8 mouse cellular contexts compared by ENCODE assay signal in genomic region chr6:70844002-70844804, GRCm38 (mm10). TPM values are rescaled to one million over a fixed set of nuclear protein-coding genes. Genes with fewer than 3 reads are reported as not detected.
DNase-seq lines count a peak whose midpoint lies in the region; ATAC-seq and TF ChIP-seq lines count a peak whose summit lies in the region.

TSS of gene Eif2ak3 (plus strand) at chr6:70844515.

- CTCF ChIA-PET in Patski (lab: Charles Lee), result interaction anchor here (0.7 to 4.6 kb wide), 5 partner anchors 20 to 31 kb away, joined by 3 to 35 read pairs (median 3); no protein-coding TSS in a partner anchor

- peak within 1 kb of the TSS; percentile 71 for H3K4me2 ChIP-seq in hindbrain, embryonic 13.5 days

- peak; percentile 97 for ATAC-seq in Patski
- ATAC-seq in hindbrain, embryonic 13.5 days (ENCODE audit: low FRiP score), result peak; percentile 99

- H3K4me3 ChIP-seq in hindbrain, embryonic 13.5 days, result peak within 1 kb of the TSS; percentile 78

- H3K36me3 ChIP-seq in hindbrain, embryonic 13.5 days, result no peaks in the 10 kb centered on the region

- H3K4me1 ChIP-seq in hindbrain, embryonic 13.5 days (replicated peaks), result peaks cover 39% of the 10 kb centered on the region

- peak within 1 kb of the TSS; percentile 95 for H3K27ac ChIP-seq in hindbrain, embryonic 13.5 days

- H3K9me3 ChIP-seq in hindbrain, embryonic 13.5 days, result no peaks in the 10 kb centered on the region

- under 1% methylated on average over 63 of the region's 63 CpGs for WGBS in hindbrain, embryonic 13.5 days

- DNase-seq in Patski (ENCODE audit: low read depth, low spot score), result peak; percentile 99
- DNase-seq in cerebellum, postnatal 14 days, result peak; percentile 98
- peak; percentile 99 to 100 for DNase-seq in frontal cortex, postnatal 14 days (ENCODE audit: low spot score in 2 of 2)
- peak; percentile 90 to 93 for DNase-seq in layer of hippocampus, postnatal 25 days (ENCODE audit: extremely low spot score in 1 of 2, low spot score in 1 of 2)
- DNase-seq in lung, postnatal 25 days (ENCODE audit: low spot score), result peak; percentile 100
- peak; percentile 99 for DNase-seq in retina, embryonic 14.5 days (ENCODE audit: low spot score)
- peak; percentile 95 for DNase-seq in thymus, postnatal 4 days

- in situ Hi-C loops in Patski (cut with MboI; ENCODE audit: low pct_unique_long_range_greater_than_20kb), result loop anchor here (5.0 kb wide), 1 partner anchor 33 kb away; no protein-coding TSS in a partner anchor

- H3K9ac ChIP-seq in hindbrain, embryonic 13.5 days, result peak within 1 kb of the TSS; percentile 85

- H3K27me3 ChIP-seq in Patski, result no peaks in the 10 kb centered on the region
- H3K27me3 ChIP-seq in hindbrain, embryonic 13.5 days, result no peaks in the 10 kb centered on the region

- no peak for TF ChIP-seq CTCF in Patski (IDR thresholded peaks at IDR 0.05)

- POLR2A ChIA-PET in Patski (lab: Charles Lee), result interaction anchor here (1.8 to 2.2 kb wide), 2 partner anchors 30 to 32 kb away, joined by 5 to 7 read pairs; no protein-coding TSS in a partner anchor

RNA-seq across cellular contexts. Expression of gene Eif2ak3, which starts in this region (rescaled TPM):
- 47.3 TPM for polyA plus RNA-seq in Patski (2021)
- polyA plus RNA-seq in hindbrain, embryonic 13.5 days (2015; fragmentation: Nextera tagmentation; extraction: Ambion mirVana), result 13.5 and 13.9 TPM in 2 replicates
- 10 to 100 TPM; 21.6 to 22.3 TPM for total RNA-seq in layer of hippocampus, postnatal 25 days (2021)

Comparison
In these comparisons a context has a peak if more than half of its experiments do, and no peak if none do; other contexts are left out.
1. Peak in every context shown above with its lines: DNase-seq, ATAC-seq, H3K4me3 ChIP-seq and H3K27ac ChIP-seq.